Mouse (Mus musculus): ENCODE data around the gene Nfya.

DNA sequence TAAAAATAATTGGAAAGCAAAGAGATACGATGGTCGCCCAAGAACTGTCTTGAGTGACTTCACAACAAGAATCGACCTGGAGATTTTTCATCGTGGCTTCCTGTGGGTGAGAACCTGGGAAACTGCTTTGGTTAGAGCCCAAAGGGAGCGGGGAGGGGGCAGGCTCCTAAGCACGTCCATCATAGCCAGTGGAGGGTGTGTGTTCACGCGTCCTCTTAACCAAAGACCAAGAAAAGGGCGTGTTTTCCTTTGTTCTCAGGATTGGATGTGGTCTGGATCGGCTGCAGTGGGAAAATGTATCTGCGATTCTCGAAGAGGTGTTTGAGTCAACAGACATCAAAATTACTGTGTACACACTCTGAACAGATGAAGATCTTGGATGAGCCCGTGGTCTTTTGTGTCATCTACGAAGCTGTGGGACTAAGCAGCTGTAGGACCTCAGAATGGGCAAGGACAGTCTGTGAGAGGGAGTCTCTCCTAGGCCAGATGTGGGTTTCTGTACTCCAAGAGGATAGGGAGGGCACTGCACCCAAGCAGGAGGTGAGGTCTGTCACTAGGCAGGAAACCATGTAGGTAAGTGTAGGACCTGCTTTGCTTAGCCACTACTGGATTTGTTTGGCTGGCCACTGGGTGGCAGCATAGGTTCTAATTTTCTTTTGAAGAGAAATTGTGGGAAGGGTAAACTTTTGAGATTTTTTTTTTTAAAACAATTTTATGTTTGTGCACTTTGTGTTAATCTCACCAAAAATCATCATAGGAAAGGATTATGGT is 6.9 kb upstream of the Nfya start:
- no peak for TF ChIP-seq JUND (conservative IDR thresholded peaks at IDR 0.05; ENCODE audit: low read depth, low read length)
- TF ChIP-seq ELF1 (IDR thresholded peaks at IDR 0.05; ENCODE audit: low read depth, low read length) = no peak
